Mouse (Mus musculus): ENCODE measurements around the gene 1700003E16Rik. TPM values are rescaled to one million over a fixed set of nuclear protein-coding genes. Genes with fewer than 3 reads are reported as not detected.

1700003E16Rik gene
- polyA plus RNA-seq, 2 experiments from 2014 or later: not detected

DNA sequence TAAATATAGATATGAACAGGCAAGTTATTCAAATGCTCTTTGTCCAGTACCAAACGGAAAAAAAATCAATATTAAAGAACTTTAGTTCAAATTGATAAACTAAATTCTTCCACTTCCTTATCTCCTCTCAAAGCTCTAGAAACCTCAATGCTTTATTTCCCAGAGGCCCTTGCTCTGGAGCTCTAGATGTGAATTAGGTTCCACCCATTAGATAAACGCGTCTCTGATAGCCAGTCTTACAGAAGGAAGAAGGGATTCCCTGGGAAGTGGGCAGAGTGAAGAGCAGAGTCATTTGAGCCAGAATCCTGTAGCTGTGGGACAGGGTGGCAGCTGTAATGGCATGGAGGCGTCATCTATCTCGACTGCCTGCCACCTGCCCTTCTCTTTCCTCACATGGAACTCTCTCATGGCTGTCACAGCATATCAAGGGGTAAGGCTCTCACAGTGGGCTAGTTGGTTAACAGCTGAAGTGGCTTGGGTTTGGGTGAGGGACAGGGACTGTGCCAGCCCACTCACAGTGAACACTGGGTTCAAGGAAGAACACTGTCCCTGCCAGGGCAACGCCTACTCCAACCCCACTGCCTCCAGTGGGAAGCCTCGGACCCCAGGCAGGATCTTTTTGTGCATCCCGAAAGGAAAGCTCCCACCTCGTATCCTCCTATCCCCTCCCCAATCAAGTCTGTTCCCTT is 51.3 kb downstream of the 1700003E16Rik start:
- ATAC-seq: no peak

DNA sequence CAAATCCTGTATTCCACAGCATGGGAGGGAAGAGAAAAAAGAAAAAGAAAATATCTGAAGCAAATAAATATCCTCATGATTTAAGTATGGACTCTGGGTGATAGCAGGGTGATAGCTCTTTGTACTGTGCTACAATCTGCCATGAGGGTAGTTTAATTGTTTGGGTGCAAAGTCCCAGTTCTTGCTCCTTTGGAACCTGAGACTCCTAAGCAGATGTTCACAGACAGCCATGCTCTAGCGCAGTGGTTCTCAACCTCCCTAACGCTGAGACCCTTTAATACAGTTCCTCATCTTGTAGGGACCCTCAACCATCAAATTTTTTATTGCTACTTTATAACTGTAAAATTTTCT is 51.8 kb downstream of the 1700003E16Rik start:
- ATAC-seq: no peak

DNA sequence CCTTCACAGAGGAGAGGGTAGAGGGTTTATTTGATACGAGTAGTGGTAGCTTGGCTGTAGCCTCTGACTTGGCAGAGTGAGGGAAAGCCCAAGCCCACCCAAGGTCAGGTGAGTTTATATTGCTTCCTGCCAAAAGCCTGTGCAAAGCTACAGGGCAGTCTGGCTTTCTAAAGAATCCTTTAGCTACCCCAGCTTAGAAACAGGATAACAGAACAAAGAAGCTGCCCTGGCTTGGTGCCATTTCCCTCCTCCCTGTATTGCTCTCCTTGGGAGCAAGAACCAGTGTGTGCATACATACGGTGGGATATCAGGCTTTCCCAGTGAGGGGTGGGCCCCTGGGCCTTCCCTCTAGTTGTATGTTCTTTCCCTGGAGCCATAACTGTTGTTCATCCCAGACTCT is 54.3 kb downstream of the 1700003E16Rik start:
- no peak for ATAC-seq

DNA sequence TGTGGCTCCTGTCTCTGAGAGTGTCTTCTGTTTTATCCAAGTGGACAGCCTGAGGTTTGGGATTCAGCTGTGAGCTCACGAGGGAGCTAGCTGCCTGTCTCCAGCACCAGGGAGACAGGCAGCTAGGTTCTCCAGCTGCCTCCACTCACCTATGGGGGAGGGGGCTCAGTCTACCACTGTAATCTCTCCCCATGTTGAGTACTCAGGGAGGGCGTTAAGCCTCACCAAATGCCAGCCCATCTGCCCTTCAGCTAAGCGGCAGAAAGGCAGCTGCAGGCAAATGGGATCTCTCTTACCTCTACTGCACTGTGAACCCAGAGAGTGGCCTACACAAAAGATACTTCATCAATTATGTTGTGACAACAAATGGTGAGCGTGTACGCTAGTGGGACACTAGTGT is 55.3 kb downstream of the 1700003E16Rik start:
- no peak for ATAC-seq

Other genes starting within 250 kb of the 1700003E16Rik start
- gene Sema4f, start 216.6 kb upstream of the 1700003E16Rik start, polyA plus RNA-seq (2017; shearing (Covaris generic)): 1 to 10 TPM; 2.7 to 3.8 TPM
- 1 to 10 TPM in 1 of 2 experiments, under 1 TPM in 1; 0.74 to 1.4 TPM for gene M1ap, start 209.5 kb upstream of the 1700003E16Rik start, polyA plus RNA-seq (2017; shearing (Covaris generic))
- gene Dok1, start 122.9 kb upstream of the 1700003E16Rik start, polyA plus RNA-seq (2017; shearing (Covaris generic)): 10 to 100 TPM; 26.3 to 47.2 TPM
- gene Loxl3, start 122.2 kb upstream of the 1700003E16Rik start, polyA plus RNA-seq (2017; shearing (Covaris generic)): under 1 TPM in 1 of 2 experiments, not detected in 1; 0.26 TPM
- gene Aup1, start 101.9 kb upstream of the 1700003E16Rik start, polyA plus RNA-seq (2017; shearing (Covaris generic)): 100 to 1,000 TPM; 432 to 455 TPM
- 10 to 100 TPM; 19.0 to 22.2 TPM for gene Htra2, start 101.1 kb upstream of the 1700003E16Rik start, polyA plus RNA-seq (2017; shearing (Covaris generic))
- 1 to 10 TPM; 1.5 to 1.6 TPM for gene Dqx1, start 98.6 kb upstream of the 1700003E16Rik start, polyA plus RNA-seq (2017; shearing (Covaris generic))
- not detected for gene Tlx2, start 86.1 kb upstream of the 1700003E16Rik start, polyA plus RNA-seq (2017; shearing (Covaris generic))
- 10 to 100 TPM; 31.2 to 35.9 TPM for gene Pcgf1, start 78.5 kb upstream of the 1700003E16Rik start, polyA plus RNA-seq (2017; shearing (Covaris generic))
- gene Lbx2, start 70.0 kb upstream of the 1700003E16Rik start, polyA plus RNA-seq (2017; shearing (Covaris generic)): not detected
- gene Ccdc142, start 54.8 kb upstream of the 1700003E16Rik start, polyA plus RNA-seq (2017; shearing (Covaris generic)): not detected
- 1 to 10 TPM in 1 of 2 experiments, under 1 TPM in 1; 0.52 to 1.0 TPM for gene Gm42688, start 54.8 kb upstream of the 1700003E16Rik start, polyA plus RNA-seq (2017; shearing (Covaris generic))
- gene Mrpl53, start 47.4 kb upstream of the 1700003E16Rik start, polyA plus RNA-seq (2017; shearing (Covaris generic)): 10 to 100 TPM; 63.9 to 66.3 TPM
- gene Mogs, start 40.9 kb upstream of the 1700003E16Rik start, polyA plus RNA-seq (2017; shearing (Covaris generic)): 10 to 100 TPM in 1 of 2 experiments, 1 to 10 TPM in 1; 8.7 to 12.5 TPM
- 10 to 100 TPM; 21.2 to 31.7 TPM for gene Wbp1, start 34.8 kb upstream of the 1700003E16Rik start, polyA plus RNA-seq (2017; shearing (Covaris generic))
- 1 to 10 TPM; 1.3 to 2.4 TPM for gene Ino80b, start 31.0 kb upstream of the 1700003E16Rik start, polyA plus RNA-seq (2017; shearing (Covaris generic))
- not detected for gene Rtkn, start 20.9 kb upstream of the 1700003E16Rik start, polyA plus RNA-seq (2017; shearing (Covaris generic))
- under 1 TPM in 1 of 2 experiments, not detected in 1; 0.73 TPM for gene Wdr54, start within 50 bp of the 1700003E16Rik start, polyA plus RNA-seq (2017; shearing (Covaris generic))
- gene Dctn1, start 9.5 kb downstream of the 1700003E16Rik start, polyA plus RNA-seq (2017; shearing (Covaris generic)): 10 to 100 TPM; 12.7 to 24.6 TPM
- gene Slc4a5, start 63.4 kb downstream of the 1700003E16Rik start, polyA plus RNA-seq (2017; shearing (Covaris generic)): under 1 TPM; 0.48 to 0.76 TPM
- 100 to 1,000 TPM; 124 to 145 TPM for gene Mthfd2, start 169.5 kb downstream of the 1700003E16Rik start, polyA plus RNA-seq (2017; shearing (Covaris generic))
- gene Mob1a, start 169.6 kb downstream of the 1700003E16Rik start, polyA plus RNA-seq (2017; shearing (Covaris generic)): 10 to 100 TPM; 66.3 to 74.8 TPM
- gene Bola3, start 192.7 kb downstream of the 1700003E16Rik start, polyA plus RNA-seq (2017; shearing (Covaris generic)): 10 to 100 TPM; 66.0 to 72.3 TPM

Data from activated CD4-positive, CD25-positive, alpha-beta regulatory T cell, adult 4 months (primary cell).